Mouse (Mus musculus): ENCODE data around the gene Eif2s1. TPM values are rescaled to one million over a fixed set of nuclear protein-coding genes. Genes with fewer than 3 reads are reported as not detected.

Eif2s1 gene
- polyA plus RNA-seq (2015; fragmentation: Nextera tagmentation; extraction: Ambion mirVana) = 199 and 200 TPM in 2 replicates

DNA sequence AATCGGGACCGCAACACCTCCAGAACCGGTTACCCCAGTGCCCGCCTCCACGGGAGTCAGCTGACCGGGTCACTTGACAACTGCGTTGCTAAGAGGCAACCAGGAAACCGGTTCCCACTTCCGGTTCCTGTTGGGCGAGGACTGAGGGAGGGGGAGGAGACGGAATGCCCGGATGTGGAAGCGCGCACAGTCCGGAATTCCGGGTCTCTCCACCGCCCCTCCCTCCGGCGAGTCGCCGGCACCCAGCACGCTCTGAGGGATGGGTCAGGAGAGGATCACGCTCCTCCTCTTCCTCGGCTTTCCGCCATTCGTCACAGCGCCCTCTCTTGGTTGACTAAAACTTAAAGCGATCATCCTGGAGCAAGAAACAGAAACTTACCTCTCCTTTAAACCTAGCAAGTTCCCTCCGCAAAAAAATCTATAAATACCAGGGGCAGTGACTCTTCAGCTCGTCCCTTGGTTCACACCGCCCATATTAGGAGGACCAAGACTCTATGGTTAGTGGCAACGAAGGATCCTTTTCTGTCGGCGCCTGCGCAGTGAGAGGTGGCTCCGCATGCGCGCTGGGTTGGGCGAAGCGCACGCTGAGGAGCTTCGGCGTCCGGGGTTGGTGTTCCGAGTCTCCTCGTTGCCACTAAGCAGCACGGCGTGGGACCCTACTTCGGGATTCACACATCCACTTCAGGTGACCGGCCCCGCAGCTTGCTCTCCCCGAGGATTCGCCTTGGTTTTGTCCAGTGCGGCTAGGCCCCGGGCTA, at the start of gene Eif2s1, which contains the start of gene Atp6v1d:
Eif2s1 (plus strand) TSS at position 324 of the 758 bp plus-strand sequence.
Atp6v1d (minus strand) TSS at position 143 of the 758 bp plus-strand sequence.
- Histone ChIP-seq H3K4me3 (replicated peaks; ENCODE audit: low read length) (peak within 1 kb of the TSS; percentile 90), H3K27me3 (ENCODE audit: control insufficient read depth, insufficient read depth, low read length) (no peaks in the 10 kb centered on the region), H3K9me3 (replicated peaks; ENCODE audit: control insufficient read depth, low read length) (no peaks in the 10 kb centered on the region), H3K36me3 (ENCODE audit: control insufficient read depth, insufficient read depth, low read length) (no peaks in the 10 kb centered on the region), H3K4me2 (ENCODE audit: low read depth, low read length) (peak within 1 kb of the TSS; percentile 80), H3K9ac (ENCODE audit: low read length) (peak within 1 kb of the TSS; percentile 94), H3K4me1 (ENCODE audit: control insufficient read depth, insufficient read depth, low read length) (peaks cover 20% of the 10 kb centered on the region), H3K27ac (ENCODE audit: low read length) (peak within 1 kb of the TSS; percentile 92)
- under 1% methylated on average over 54 of the region's 55 CpGs for WGBS
- ATAC-seq (ENCODE audit: insufficient read depth, low FRiP score) = peak; percentile 100

DNA sequence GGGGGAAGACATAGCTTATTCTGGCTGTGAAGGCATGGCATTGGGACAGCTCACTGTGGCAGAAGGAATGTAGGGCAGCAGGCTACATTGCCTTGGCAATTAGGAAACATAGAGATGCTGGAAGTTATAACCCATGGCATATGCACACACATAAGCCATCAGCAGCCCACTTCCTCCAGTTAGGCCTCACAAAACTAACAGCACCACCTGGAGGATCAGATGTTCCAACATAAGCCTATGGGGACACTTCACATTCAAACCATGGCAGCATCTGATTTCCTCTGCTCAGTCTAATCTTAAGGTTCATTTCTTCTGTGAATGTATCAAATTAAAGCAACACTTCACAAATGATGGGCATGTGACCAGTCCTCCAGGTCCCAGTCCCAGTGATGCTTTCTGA, 47.2 kb upstream of the Eif2s1 start:
- Histone ChIP-seq H3K4me3 (replicated peaks; ENCODE audit: low read length) (no peak overlapping the region), H3K27ac (ENCODE audit: low read length) (no peak overlapping the region), H3K4me1 (ENCODE audit: control insufficient read depth, insufficient read depth, low read length) (no peaks in the 10 kb centered on the region), H3K9me3 (replicated peaks; ENCODE audit: control insufficient read depth, low read length) (no peaks in the 10 kb centered on the region), H3K36me3 (ENCODE audit: control insufficient read depth, insufficient read depth, low read length) (peaks cover 7% of the 10 kb centered on the region; the same call in 1 of the 2 replicates), H3K27me3 (ENCODE audit: control insufficient read depth, insufficient read depth, low read length) (no peaks in the 10 kb centered on the region), H3K4me2 (ENCODE audit: low read depth, low read length) (no peak overlapping the region), H3K9ac (ENCODE audit: low read length) (no peak overlapping the region)
- ATAC-seq (ENCODE audit: insufficient read depth, low FRiP score) = no peak

DNA sequence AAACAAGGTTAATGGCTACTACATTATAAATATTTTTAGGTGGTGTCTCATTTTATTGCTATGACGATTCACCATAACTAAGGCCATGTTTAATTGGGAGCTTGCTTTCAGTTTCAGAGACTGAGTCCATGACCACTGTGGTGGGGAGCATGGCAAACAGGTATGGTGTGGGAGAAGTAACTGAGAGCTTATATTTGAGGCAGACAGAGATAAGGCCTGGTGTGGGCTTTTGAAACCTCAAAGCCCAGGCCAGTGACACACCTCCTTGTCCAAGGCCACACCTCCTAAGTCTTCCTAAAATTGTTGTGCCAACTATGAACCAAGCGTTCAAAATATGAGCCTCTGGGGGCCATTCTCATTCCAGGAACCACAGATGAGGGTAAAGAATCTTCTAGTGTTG, 27.1 kb upstream of the Eif2s1 start:
- Histone ChIP-seq H3K27ac (ENCODE audit: low read length) (no peak overlapping the region), H3K36me3 (ENCODE audit: control insufficient read depth, insufficient read depth, low read length) (peaks cover 11% of the 10 kb centered on the region; the same call in 1 of the 2 replicates), H3K9ac (ENCODE audit: low read length) (no peak overlapping the region), H3K4me1 (ENCODE audit: control insufficient read depth, insufficient read depth, low read length) (no peaks in the 10 kb centered on the region), H3K4me2 (ENCODE audit: low read depth, low read length) (no peak overlapping the region), H3K27me3 (ENCODE audit: control insufficient read depth, insufficient read depth, low read length) (no peaks in the 10 kb centered on the region), H3K4me3 (replicated peaks; ENCODE audit: low read length) (no peak overlapping the region), H3K9me3 (replicated peaks; ENCODE audit: control insufficient read depth, low read length) (no peaks in the 10 kb centered on the region)
- WGBS = 95% methylated on average over 2 of the region's 2 CpGs
- no peak for ATAC-seq (ENCODE audit: insufficient read depth, low FRiP score)

GRCm38 (mm10) chr12:78839906-78840305, 21.7 kb upstream of the Eif2s1 start:
- WGBS = 76% methylated on average over 4 of the region's 4 CpGs
- no peak for ATAC-seq (ENCODE audit: insufficient read depth, low FRiP score)

GRCm38 (mm10) chr12:78842429-78842828, 19.2 kb upstream of the Eif2s1 start:
- no peak for ATAC-seq (ENCODE audit: insufficient read depth, low FRiP score)
- no peak overlapping the region for H3K27ac ChIP-seq (ENCODE audit: low read length)
- WGBS = 73% methylated on average over 1 of the region's 1 CpGs
- no peak overlapping the region for H3K4me3 ChIP-seq (replicated peaks; ENCODE audit: low read length)
- H3K9me3 ChIP-seq (replicated peaks; ENCODE audit: control insufficient read depth, low read length) = no peaks in the 10 kb centered on the region
- no peak overlapping the region for H3K4me2 ChIP-seq (ENCODE audit: low read depth, low read length)
- H3K9ac ChIP-seq (ENCODE audit: low read length) = no peak overlapping the region
- no peaks in the 10 kb centered on the region for H3K27me3 ChIP-seq (ENCODE audit: control insufficient read depth, insufficient read depth, low read length)
- peaks cover 10% of the 10 kb centered on the region; the same call in 1 of the 2 replicates for H3K36me3 ChIP-seq (ENCODE audit: control insufficient read depth, insufficient read depth, low read length)
- H3K4me1 ChIP-seq (ENCODE audit: control insufficient read depth, insufficient read depth, low read length) = no peaks in the 10 kb centered on the region

More at GRCm38 (mm10) chr12:78839906-78840305, 21.7 kb upstream of the Eif2s1 start:
- no peak overlapping the region for H3K27ac ChIP-seq (ENCODE audit: low read length)
- no peaks in the 10 kb centered on the region for H3K4me1 ChIP-seq (ENCODE audit: control insufficient read depth, insufficient read depth, low read length)
- H3K9ac ChIP-seq (ENCODE audit: low read length) = no peak overlapping the region
- H3K27me3 ChIP-seq (ENCODE audit: control insufficient read depth, insufficient read depth, low read length) = no peaks in the 10 kb centered on the region
- H3K4me2 ChIP-seq (ENCODE audit: low read depth, low read length) = no peak overlapping the region
- H3K36me3 ChIP-seq (ENCODE audit: control insufficient read depth, insufficient read depth, low read length) = peaks cover 12% of the 10 kb centered on the region; the same call in 1 of the 2 replicates
- no peak overlapping the region for H3K4me3 ChIP-seq (replicated peaks; ENCODE audit: low read length)
- H3K9me3 ChIP-seq (replicated peaks; ENCODE audit: control insufficient read depth, low read length) = no peaks in the 10 kb centered on the region

DNA sequence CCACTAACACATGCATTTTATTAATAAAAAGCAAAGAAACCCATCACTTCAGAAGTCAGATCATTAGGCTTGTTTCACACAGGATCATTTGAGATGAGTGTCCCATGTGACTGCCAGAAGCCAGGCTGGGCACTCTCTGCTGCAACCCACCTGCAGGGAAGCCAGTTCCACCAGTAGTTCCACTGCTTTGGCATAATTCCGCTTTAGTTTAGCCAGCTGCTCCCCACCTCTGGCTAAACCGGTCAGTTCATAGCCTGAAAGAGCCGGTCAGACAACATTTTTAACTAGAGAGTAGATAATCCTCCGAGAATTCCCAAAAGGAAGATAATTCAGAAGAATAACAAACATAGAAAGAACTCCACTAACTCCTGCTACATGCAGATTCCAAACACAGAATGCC, 13.4 kb upstream of the Eif2s1 start:
- Histone ChIP-seq H3K4me2 (ENCODE audit: low read depth, low read length) (no peak overlapping the region), H3K36me3 (ENCODE audit: control insufficient read depth, insufficient read depth, low read length) (0 out of 2 replicates have a peak, but pooled peaks cover 9% of the 10 kb centered on the region), H3K9ac (ENCODE audit: low read length) (no peak overlapping the region), H3K4me3 (replicated peaks; ENCODE audit: low read length) (no peak overlapping the region), H3K27me3 (ENCODE audit: control insufficient read depth, insufficient read depth, low read length) (no peaks in the 10 kb centered on the region), H3K4me1 (ENCODE audit: control insufficient read depth, insufficient read depth, low read length) (no peaks in the 10 kb centered on the region), H3K9me3 (replicated peaks; ENCODE audit: control insufficient read depth, low read length) (no peaks in the 10 kb centered on the region), H3K27ac (ENCODE audit: low read length) (0 out of 2 replicates have a peak overlapping the region, but pooled peaks have one; percentile 4)
- no peak for ATAC-seq (ENCODE audit: insufficient read depth, low FRiP score)
- 65% methylated on average over 4 of the region's 4 CpGs for WGBS

DNA sequence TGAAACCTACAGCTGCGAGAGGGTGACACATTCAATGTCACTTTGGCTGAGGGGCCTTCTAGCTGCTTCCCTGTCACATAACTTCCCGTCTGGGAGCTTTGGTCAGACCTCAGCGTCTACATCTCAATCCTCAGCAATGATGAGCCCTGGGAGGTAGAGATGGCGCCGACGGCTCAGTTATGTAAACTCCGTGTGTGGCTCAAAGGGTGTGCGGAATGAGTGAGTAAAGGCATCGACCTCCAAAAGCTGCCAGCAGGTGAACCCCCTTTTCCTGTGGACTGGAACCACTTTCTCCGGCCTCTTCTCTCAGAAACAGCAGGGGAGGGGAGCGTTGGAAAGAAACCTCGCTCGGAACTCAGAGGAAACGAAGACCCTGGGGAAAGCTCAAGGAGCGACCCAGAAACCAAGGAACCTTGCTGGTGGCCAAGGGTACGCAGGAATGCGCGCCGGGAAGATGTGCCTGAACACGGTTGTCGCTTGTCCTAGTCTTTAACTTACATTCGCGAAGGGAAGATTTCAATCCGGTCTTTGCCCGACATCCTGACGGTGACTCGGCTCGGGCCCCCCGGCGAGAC, 611 bp upstream of the Eif2s1 start:
- Histone ChIP-seq H3K9me3 (replicated peaks; ENCODE audit: control insufficient read depth, low read length) (no peaks in the 10 kb centered on the region), H3K4me1 (ENCODE audit: control insufficient read depth, insufficient read depth, low read length) (peaks cover 20% of the 10 kb centered on the region), H3K27me3 (ENCODE audit: control insufficient read depth, insufficient read depth, low read length) (no peaks in the 10 kb centered on the region), H3K9ac (ENCODE audit: low read length) (peak overlapping the region; percentile 79), H3K27ac (ENCODE audit: low read length) (peak overlapping the region; percentile 61), H3K4me2 (ENCODE audit: low read depth, low read length) (peak overlapping the region; percentile 59), H3K36me3 (ENCODE audit: control insufficient read depth, insufficient read depth, low read length) (no peaks in the 10 kb centered on the region), H3K4me3 (replicated peaks; ENCODE audit: low read length) (peak overlapping the region; percentile 90)
- WGBS = under 1% methylated on average over 30 of the region's 30 CpGs
- ATAC-seq (ENCODE audit: insufficient read depth, low FRiP score) = no peak; the same call in 1 of the 2 replicates

DNA sequence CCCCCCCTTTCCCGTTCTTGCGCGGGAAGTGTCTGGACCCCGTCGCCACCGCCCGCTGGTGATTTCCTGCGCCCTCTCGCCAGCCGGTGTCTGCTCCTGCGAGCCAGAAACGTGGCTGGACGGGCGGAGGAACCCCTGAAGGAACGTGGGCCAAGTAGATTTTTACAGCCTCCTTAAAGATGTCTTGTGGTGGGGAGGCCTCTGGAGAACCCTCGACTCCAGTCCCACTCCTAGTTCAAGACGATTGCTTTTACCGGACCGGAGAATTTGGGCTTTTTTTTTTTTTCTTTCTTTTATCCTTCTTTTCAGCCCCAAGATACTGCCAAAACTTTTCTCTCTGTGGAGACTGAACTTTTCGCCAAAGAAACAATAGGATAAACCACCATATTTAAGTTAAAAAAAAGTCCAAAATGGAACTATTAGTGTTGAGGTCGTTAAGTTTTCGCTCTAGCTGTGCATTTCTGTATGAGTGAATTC, 673 bp downstream of the Eif2s1 start:
- Histone ChIP-seq H3K36me3 (ENCODE audit: control insufficient read depth, insufficient read depth, low read length) (no peaks in the 10 kb centered on the region), H3K4me1 (ENCODE audit: control insufficient read depth, insufficient read depth, low read length) (peaks cover 20% of the 10 kb centered on the region), H3K27me3 (ENCODE audit: control insufficient read depth, insufficient read depth, low read length) (no peaks in the 10 kb centered on the region), H3K9me3 (replicated peaks; ENCODE audit: control insufficient read depth, low read length) (no peaks in the 10 kb centered on the region), H3K4me2 (ENCODE audit: low read depth, low read length) (peak overlapping the region; percentile 80), H3K9ac (ENCODE audit: low read length) (peak overlapping the region; percentile 94), H3K27ac (ENCODE audit: low read length) (peak overlapping the region; percentile 92), H3K4me3 (replicated peaks; ENCODE audit: low read length) (peak overlapping the region; percentile 90)
- WGBS = under 1% methylated on average over 22 of the region's 22 CpGs
- ATAC-seq (ENCODE audit: insufficient read depth, low FRiP score) = peak; percentile 20

GRCm38 (mm10) chr12:78865434-78865833, 3.8 kb downstream of the Eif2s1 start:
- Histone ChIP-seq H3K27ac (ENCODE audit: low read length) (no peak overlapping the region), H3K9me3 (replicated peaks; ENCODE audit: control insufficient read depth, low read length) (no peaks in the 10 kb centered on the region), H3K4me1 (ENCODE audit: control insufficient read depth, insufficient read depth, low read length) (peaks cover 14% of the 10 kb centered on the region), H3K4me3 (replicated peaks; ENCODE audit: low read length) (no peak overlapping the region), H3K27me3 (ENCODE audit: control insufficient read depth, insufficient read depth, low read length) (no peaks in the 10 kb centered on the region), H3K4me2 (ENCODE audit: low read depth, low read length) (no peak overlapping the region), H3K36me3 (ENCODE audit: control insufficient read depth, insufficient read depth, low read length) (0 out of 2 replicates have a peak, but pooled peaks cover 3% of the 10 kb centered on the region), H3K9ac (ENCODE audit: low read length) (no peak overlapping the region)
- no peak for ATAC-seq (ENCODE audit: insufficient read depth, low FRiP score)
- WGBS = 100% methylated on average over 1 of the region's 1 CpGs
